Mouse (Mus musculus) adrenal gland, adult 8-10 months (tissue): ENCODE data around the gene Kel. TPM values are rescaled to one million over a fixed set of nuclear protein-coding genes. Genes with fewer than 3 reads are reported as not detected.

Experiments
- DNase-seq: peaks from one replicate; pipeline ENCODE4 v3.0.0; 2022
- total RNA-seq, 4 experiments: library from RNA; stranded (reverse); gene quantifications; 2 replicates each; pipeline ENCODE4 v1.2.4; 2022

The Kel gene
- total RNA-seq, 4 experiments from 2014 or later = not detected

GRCm38 (mm10) chr6:41643227-41643626 lies 60.9 kb downstream of the Kel start:
- no peak for DNase-seq

- no peak for DNase-seq
Observed at GRCm38 (mm10) chr6:41642765-41643164, 61.4 kb downstream of the Kel start.

- DNase-seq = no peak
Observed at GRCm38 (mm10) chr6:41641173-41641866, 62.8 kb downstream of the Kel start.

GRCm38 (mm10) chr6:41640449-41640848 lies 63.7 kb downstream of the Kel start:
- DNase-seq = no peak

GRCm38 (mm10) chr6:41637927-41638506 lies 66.1 kb downstream of the Kel start:
- no peak for DNase-seq

GRCm38 (mm10) chr6:41637393-41637792 lies 66.7 kb downstream of the Kel start:
- no peak for DNase-seq

Other genes with a start within 250 kb of the Kel start
- not detected for gene Prss1, start 245.4 kb downstream of the Kel start, total RNA-seq
- not detected for gene Prss2, start 182.6 kb downstream of the Kel start, total RNA-seq
- 10 to 100 TPM in 2 of 4 experiments, 1 to 10 TPM in 2; 7.0 to 13.7 (median 11.0) TPM for gene Ephb6, start 98.9 kb downstream of the Kel start, total RNA-seq
- gene Trpv6, start 67.9 kb downstream of the Kel start, total RNA-seq = under 1 TPM in 1 of 4 experiments, not detected in 3; 0.11 TPM
- not detected for gene Trpv5, start 23.6 kb downstream of the Kel start, total RNA-seq
- gene Llcfc1, start 19.9 kb downstream of the Kel start, total RNA-seq = not detected
- not detected for gene Olfr459, start 70.8 kb upstream of the Kel start, total RNA-seq
- not detected for gene Pip, start 143.2 kb upstream of the Kel start, total RNA-seq
- not detected for gene Sval2, start 148.7 kb upstream of the Kel start, total RNA-seq
- gene Sval1, start 247.3 kb upstream of the Kel start, total RNA-seq = not detected